20 mouse cellular contexts compared by ENCODE assay signal in the genomic region with DNA sequence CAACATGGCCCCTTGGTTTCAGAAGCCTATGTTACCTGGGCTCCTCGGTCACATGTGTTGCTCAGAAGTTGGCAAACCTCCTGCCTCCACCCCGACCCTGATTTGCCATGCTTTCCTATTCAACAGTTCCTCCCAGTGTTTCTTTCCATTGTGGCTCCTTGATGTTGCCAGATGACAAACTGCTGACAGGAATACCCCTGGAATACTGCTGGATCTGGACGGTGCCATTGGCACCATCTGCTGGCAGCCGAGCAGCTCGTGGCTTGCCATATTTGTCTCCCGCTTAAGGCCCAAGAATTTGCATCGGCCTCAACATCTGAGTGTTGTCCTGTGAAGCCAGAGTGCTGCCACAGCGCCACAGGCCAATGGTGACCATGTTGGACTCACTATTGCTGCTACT.
DNase-seq lines count a peak whose midpoint lies in the region; ATAC-seq and TF ChIP-seq lines count a peak whose summit lies in the region.
"Had no signal": no experiment of that assay in that cellular context is flagged by ENCODE, and none has a peak within 500 bp of the region (broad histone marks: within the 10 kb centered on the region; RNA-seq: fewer than 3 reads in every experiment).

No protein-coding gene starts in this region.

- no peaks in the 10 kb centered on the region for H3K9me3 ChIP-seq in forebrain, postnatal 0 days (ENCODE audit: low read length)
- no peaks in the 10 kb centered on the region for H3K9me3 ChIP-seq in forebrain, embryonic 12.5 days
- no peaks in the 10 kb centered on the region for H3K9me3 ChIP-seq in hindbrain, embryonic 15.5 days
- no peaks in the 10 kb centered on the region for H3K9me3 ChIP-seq in hindbrain, embryonic 16.5 days (ENCODE audit: control insufficient read depth, low read length)
- no peaks in the 10 kb centered on the region for H3K9me3 ChIP-seq in midbrain, embryonic 14.5 days (ENCODE audit: control insufficient read depth, low read length)
- no peaks in the 10 kb centered on the region for H3K9me3 ChIP-seq in midbrain, embryonic 15.5 days
- H3K9me3 ChIP-seq: forebrain, embryonic 10.5 days; heart, embryonic 12.5 days; limb, embryonic 13.5 days; liver, embryonic 13.5 days had no signal

- no peaks in the 10 kb centered on the region for H3K36me3 ChIP-seq in forebrain, postnatal 0 days (ENCODE audit: insufficient read depth)
- no peaks in the 10 kb centered on the region for H3K36me3 ChIP-seq in forebrain, embryonic 12.5 days (replicated peaks)
- no peaks in the 10 kb centered on the region for H3K36me3 ChIP-seq in hindbrain, embryonic 15.5 days
- H3K36me3 ChIP-seq in hindbrain, embryonic 16.5 days (ENCODE audit: control insufficient read depth, insufficient read depth, low read length), result no peaks in the 10 kb centered on the region
- no peaks in the 10 kb centered on the region for H3K36me3 ChIP-seq in midbrain, embryonic 14.5 days (ENCODE audit: control insufficient read depth, insufficient read depth, low read length)
- H3K36me3 ChIP-seq in midbrain, embryonic 15.5 days (replicated peaks), result no peaks in the 10 kb centered on the region
- H3K36me3 ChIP-seq: forebrain, embryonic 10.5 days; heart, embryonic 12.5 days; limb, embryonic 13.5 days; liver, embryonic 13.5 days had no signal

- no peak overlapping the region for H3K9ac ChIP-seq in forebrain, postnatal 0 days
- no peak overlapping the region for H3K9ac ChIP-seq in forebrain, embryonic 12.5 days
- H3K9ac ChIP-seq in hindbrain, embryonic 15.5 days, result no peak overlapping the region
- H3K9ac ChIP-seq in hindbrain, embryonic 16.5 days (ENCODE audit: low read depth, low read length), result no peak overlapping the region
- H3K9ac ChIP-seq in midbrain, embryonic 14.5 days (replicated peaks; ENCODE audit: low read length), result no peak overlapping the region
- no peak overlapping the region for H3K9ac ChIP-seq in midbrain, embryonic 15.5 days
- H3K9ac ChIP-seq: heart, embryonic 12.5 days; limb, embryonic 13.5 days; liver, embryonic 13.5 days had no signal

- no peak for ATAC-seq in forebrain, postnatal 0 days
- no peak for ATAC-seq in forebrain, embryonic 12.5 days (ENCODE audit: low FRiP score)
- 0 out of 2 replicates have a peak, but pooled peaks have one; percentile 35 for ATAC-seq in hindbrain, embryonic 15.5 days (ENCODE audit: low FRiP score, low read depth)
- no peak for ATAC-seq in hindbrain, embryonic 16.5 days
- ATAC-seq in midbrain, embryonic 14.5 days (ENCODE audit: low FRiP score, low TSS enrichment), result no peak
- no peak for ATAC-seq in midbrain, embryonic 15.5 days (replicated peaks)

- H3K4me3 ChIP-seq in forebrain, postnatal 0 days (ENCODE audit: low read depth, low read length), result no peak overlapping the region
- no peak overlapping the region for H3K4me3 ChIP-seq in forebrain, embryonic 12.5 days (replicated peaks)
- H3K4me3 ChIP-seq in hindbrain, embryonic 15.5 days, result no peak overlapping the region
- no peak overlapping the region for H3K4me3 ChIP-seq in hindbrain, embryonic 16.5 days (ENCODE audit: low read length)
- H3K4me3 ChIP-seq in midbrain, embryonic 14.5 days (replicated peaks; ENCODE audit: low read depth, low read length), result no peak overlapping the region
- H3K4me3 ChIP-seq in midbrain, embryonic 15.5 days, result no peak overlapping the region
- H3K4me3 ChIP-seq: forebrain, embryonic 10.5 days; gastrocnemius, adult 2 months; heart, embryonic 12.5 days; limb, embryonic 13.5 days; liver, embryonic 13.5 days had no signal

- H3K4me2 ChIP-seq in forebrain, postnatal 0 days (ENCODE audit: low read depth), result no peak overlapping the region
- no peak overlapping the region for H3K4me2 ChIP-seq in forebrain, embryonic 12.5 days
- H3K4me2 ChIP-seq in hindbrain, embryonic 15.5 days, result no peak overlapping the region
- H3K4me2 ChIP-seq in hindbrain, embryonic 16.5 days (ENCODE audit: low read length), result no peak overlapping the region
- H3K4me2 ChIP-seq in midbrain, embryonic 14.5 days (ENCODE audit: low read length), result no peak overlapping the region
- no peak overlapping the region for H3K4me2 ChIP-seq in midbrain, embryonic 15.5 days
- H3K4me2 ChIP-seq: heart, embryonic 12.5 days; limb, embryonic 13.5 days; liver, embryonic 13.5 days had no signal

- no peak for TF ChIP-seq POLR2A in brain, embryonic 14.5 days (IDR thresholded peaks at IDR 0.05; ENCODE audit: borderline replicate concordance, extremely low read depth, insufficient read depth, insufficient read length, poor library complexity, severe bottlenecking)

- WGBS in forebrain, postnatal 0 days, result 60% methylated on average over 8 of the region's 8 CpGs
- 85% methylated on average over 8 of the region's 8 CpGs for WGBS in forebrain, embryonic 12.5 days
- WGBS in hindbrain, embryonic 15.5 days, result 66% methylated on average over 8 of the region's 8 CpGs
- 74% methylated on average over 8 of the region's 8 CpGs for WGBS in hindbrain, embryonic 16.5 days
- 87% methylated on average over 8 of the region's 8 CpGs for WGBS in midbrain, embryonic 14.5 days
- 83% methylated on average over 8 of the region's 8 CpGs for WGBS in midbrain, embryonic 15.5 days

- no peaks in the 10 kb centered on the region for H3K27me3 ChIP-seq in forebrain, postnatal 0 days (ENCODE audit: insufficient read depth, low read length)
- no peaks in the 10 kb centered on the region for H3K27me3 ChIP-seq in forebrain, embryonic 12.5 days
- H3K27me3 ChIP-seq in hindbrain, embryonic 15.5 days, result no peaks in the 10 kb centered on the region
- no peaks in the 10 kb centered on the region for H3K27me3 ChIP-seq in hindbrain, embryonic 16.5 days (replicated peaks; ENCODE audit: control insufficient read depth, insufficient read depth, low read length)
- H3K27me3 ChIP-seq in midbrain, embryonic 14.5 days (ENCODE audit: control insufficient read depth, insufficient read depth, low read length), result no peaks in the 10 kb centered on the region
- no peaks in the 10 kb centered on the region for H3K27me3 ChIP-seq in midbrain, embryonic 15.5 days (replicated peaks)
- H3K27me3 ChIP-seq: heart, embryonic 12.5 days; limb, embryonic 13.5 days; liver, embryonic 13.5 days had no signal

- no peak overlapping the region for H3K27ac ChIP-seq in forebrain, postnatal 0 days (ENCODE audit: low read depth, low read length)
- no peak overlapping the region for H3K27ac ChIP-seq in forebrain, embryonic 12.5 days
- H3K27ac ChIP-seq in hindbrain, embryonic 15.5 days (replicated peaks), result no peak overlapping the region
- no peak overlapping the region for H3K27ac ChIP-seq in hindbrain, embryonic 16.5 days (ENCODE audit: low read depth, low read length)
- H3K27ac ChIP-seq in midbrain, embryonic 14.5 days (replicated peaks; ENCODE audit: low read depth, low read length), result no peak overlapping the region
- no peak overlapping the region for H3K27ac ChIP-seq in midbrain, embryonic 15.5 days
- H3K27ac ChIP-seq: forebrain, embryonic 10.5 days; gastrocnemius, adult 2 months; limb, embryonic 13.5 days; liver, embryonic 13.5 days had no signal

- DNase-seq in forebrain, postnatal 0 days, result no peak
- peak; percentile 26 for DNase-seq in midbrain, embryonic 14.5 days
- DNase-seq in brain, embryonic 14.5 days (ENCODE audit: low read depth), result peak; percentile 52
- no peak for DNase-seq in thymus, postnatal 25 days
- DNase-seq: adrenal gland, postnatal 25 days; cerebellum, adult 11 months; gastrocnemius, adult 2 months; kidney, adult 8-10 months; kidney, postnatal 14 days; liver, embryonic 13.5 days; lung, adult 2 months; lung, postnatal 14 days; thymus, postnatal 14 days had no signal

- peaks cover 12% of the 10 kb centered on the region for H3K4me1 ChIP-seq in forebrain, postnatal 0 days (ENCODE audit: insufficient read depth)
- H3K4me1 ChIP-seq in forebrain, embryonic 12.5 days, result peaks cover 18% of the 10 kb centered on the region; the same call in 1 of the 2 replicates
- peaks cover 32% of the 10 kb centered on the region for H3K4me1 ChIP-seq in hindbrain, embryonic 15.5 days (replicated peaks)
- no peaks in the 10 kb centered on the region; the same call in none of the 2 replicates for H3K4me1 ChIP-seq in hindbrain, embryonic 16.5 days (ENCODE audit: control insufficient read depth, insufficient read depth, low read depth, low read length)
- H3K4me1 ChIP-seq in midbrain, embryonic 14.5 days (ENCODE audit: control insufficient read depth, insufficient read depth, low read length), result no peaks in the 10 kb centered on the region
- H3K4me1 ChIP-seq in midbrain, embryonic 15.5 days, result 0 out of 2 replicates have a peak, but pooled peaks cover 4% of the 10 kb centered on the region
- H3K4me1 ChIP-seq: heart, embryonic 12.5 days; liver, embryonic 13.5 days had no signal

- TF ChIP-seq CTCF in forebrain, postnatal 0 days (IDR thresholded peaks at IDR 0.05; ENCODE audit: low read depth), result 0 out of 2 replicates have a peak, but pooled peaks have one; percentile 18
- TF ChIP-seq CTCF in brain, embryonic 14.5 days (IDR thresholded peaks at IDR 0.05; ENCODE audit: borderline replicate concordance, extremely low read depth, insufficient read depth, insufficient read length), result peak; percentile 26; the same call in 1 of the 2 replicates

Comparison
In these comparisons a context has a peak if more than half of its experiments do, and no peak if none do; other contexts are left out.
1. DNase-seq: peak in midbrain, embryonic 14.5 days (single experiment) and brain, embryonic 14.5 days (single experiment); none in forebrain, postnatal 0 days (single experiment) and thymus, postnatal 25 days (single experiment).